ENCODE assay signal across 24 mouse cellular contexts in genomic region chr9:17272616-17273015, GRCm38 (mm10).
"Had no signal": no experiment of that assay in that cellular context is flagged by ENCODE, and none has a peak within 500 bp of the region (broad histone marks: within the 10 kb centered on the region; RNA-seq: fewer than 3 reads in every experiment).

No protein-coding gene starts in this region.

- H3K36me3 ChIP-seq: heart, embryonic 13.5 days; heart, embryonic 15.5 days; hindbrain, embryonic 13.5 days; hindbrain, embryonic 15.5 days; limb, embryonic 12.5 days; limb, embryonic 15.5 days; liver, embryonic 12.5 days had no signal

- H3K27ac ChIP-seq: heart, adult 2 months; heart, embryonic 13.5 days; heart, embryonic 15.5 days; hindbrain, embryonic 13.5 days; hindbrain, embryonic 15.5 days; hindbrain, postnatal 0 days; limb, embryonic 12.5 days; limb, embryonic 15.5 days; liver, embryonic 12.5 days; liver, embryonic 14.5 days had no signal

- H3K4me1 ChIP-seq: heart, embryonic 15.5 days; hindbrain, embryonic 13.5 days; limb, embryonic 12.5 days; limb, embryonic 15.5 days; liver, embryonic 12.5 days had no signal

- ATAC-seq: forebrain, postnatal 0 days; hindbrain, postnatal 0 days; intestine, embryonic 16.5 days; liver, embryonic 12.5 days had no signal

- H3K9me3 ChIP-seq: heart, embryonic 13.5 days; heart, embryonic 15.5 days; hindbrain, embryonic 13.5 days; hindbrain, embryonic 15.5 days; limb, embryonic 12.5 days; limb, embryonic 15.5 days; liver, embryonic 12.5 days had no signal

- H3K4me2 ChIP-seq: heart, embryonic 11.5 days; heart, embryonic 13.5 days; heart, embryonic 15.5 days; hindbrain, embryonic 13.5 days; hindbrain, embryonic 15.5 days; limb, embryonic 12.5 days; limb, embryonic 15.5 days; liver, embryonic 12.5 days had no signal

- H3K4me3 ChIP-seq: heart, adult 2 months; heart, embryonic 13.5 days; heart, embryonic 15.5 days; hindbrain, embryonic 13.5 days; hindbrain, embryonic 15.5 days; limb, embryonic 12.5 days; limb, embryonic 15.5 days; liver, embryonic 12.5 days had no signal

- H3K27me3 ChIP-seq: heart, embryonic 13.5 days; heart, embryonic 15.5 days; hindbrain, embryonic 13.5 days; hindbrain, embryonic 15.5 days; limb, embryonic 12.5 days; limb, embryonic 15.5 days; liver, embryonic 12.5 days had no signal

- DNase-seq: forebrain, postnatal 0 days; gastrocnemius, postnatal 14 days; gastrocnemius, postnatal 36 days; heart, adult 11 months; heart, adult 2 months; heart, postnatal 14 days; heart, postnatal 36 days; kidney, adult 11 months; kidney, adult 2 months; kidney, postnatal 25 days; layer of hippocampus, adult 9-11 months; layer of hippocampus, postnatal 36 days; left cerebral cortex, postnatal 4 days had no signal

- H3K9ac ChIP-seq: forebrain, postnatal 0 days; heart, embryonic 13.5 days; heart, embryonic 15.5 days; hindbrain, embryonic 13.5 days; hindbrain, embryonic 15.5 days; limb, embryonic 12.5 days; limb, embryonic 15.5 days; liver, embryonic 12.5 days; liver, embryonic 14.5 days had no signal
